Mouse (Mus musculus) limb, embryonic 14.5 days (tissue): Measurements from ENCODE around the gene Tmem178b. TPM values are rescaled to one million over a fixed set of nuclear protein-coding genes. Genes with fewer than 3 reads are reported as not detected.

Experiments used
- ATAC-seq: fragments of 200-750 bp; cut with Nextera tagmentation; 2 replicates; pipeline ENCODE4 v1.8.0; 2017; ENCODE audit warnings: low read depth, moderate number of reproducible peaks, moderate TSS enrichment; ENCODE audit not compliant: low FRiP score
- DNase-seq: peaks from one replicate; pipeline ENCODE4 v3.0.0-alpha.2; 2015; ENCODE audit warnings: low spot score
- H3K27ac ChIP-seq: fragments of 300-500 bp; sonication (generic); replicated peaks from 2 replicates; pipeline ENCODE4 v1.5.1; 2014; ENCODE audit warnings: low read depth, mild to moderate bottlenecking, low read length, moderate library complexity, mixed read lengths
- H3K27me3 ChIP-seq: fragments of 300-500 bp; sonication (generic); 2 replicates; pipeline ENCODE4 v1.6.1; 2014; ENCODE audit warnings: low read length, mixed read lengths; ENCODE audit not compliant: control insufficient read depth, insufficient read depth
- H3K36me3 ChIP-seq: fragments of 300-500 bp; sonication (generic); 2 replicates; pipeline ENCODE4 v1.6.1; 2014; ENCODE audit warnings: mild to moderate bottlenecking, low read length, moderate library complexity, mixed read lengths; ENCODE audit not compliant: control insufficient read depth, insufficient read depth
- H3K4me1 ChIP-seq: fragments of 300-500 bp; sonication (generic); 2 replicates; pipeline ENCODE4 v1.6.1; 2014; ENCODE audit warnings: antibody characterized with exemption, low read length, mixed read lengths; ENCODE audit not compliant: control insufficient read depth, insufficient read depth
- H3K4me2 ChIP-seq: fragments of 300-500 bp; sonication (generic); replicated peaks from 2 replicates; pipeline ENCODE4 v1.6.1; 2014; ENCODE audit warnings: low read depth, mild to moderate bottlenecking, low read length, moderate library complexity; ENCODE audit not compliant: severe bottlenecking
- H3K4me3 ChIP-seq: fragments of 300-500 bp; sonication (generic); replicated peaks from 2 replicates; pipeline ENCODE4 v1.5.1; 2014; ENCODE audit warnings: low read length
- H3K9ac ChIP-seq: fragments of 300-500 bp; sonication (generic); 2 replicates; pipeline ENCODE4 v1.6.1; 2014; ENCODE audit warnings: mild to moderate bottlenecking, low read depth, low read length, moderate library complexity; ENCODE audit not compliant: severe bottlenecking
- H3K9me3 ChIP-seq: fragments of 300-500 bp; sonication (generic); 2 replicates; pipeline ENCODE4 v1.6.1; 2016; ENCODE audit warnings: low read length; ENCODE audit not compliant: control insufficient read depth
- POLR2A ChIP-seq: fragments of 200-500 bp; IDR thresholded peaks from 2 replicates; pipeline ENCODE4 v1.8.0; 2012; ENCODE audit warnings: inconsistent platforms, mild to moderate bottlenecking, moderate library complexity, borderline replicate concordance; ENCODE audit not compliant: insufficient read depth, insufficient read length; ENCODE audit errors: extremely low read depth
- WGBS: fragments of 180-500 bp; shearing (Covaris S2); extraction: QIAGEN DNeasy Blood & Tissue Kit; methylation state at CpG from one replicate; pipeline ENCODE4 v1.1.7; 2014; 5-methylcytosine and 5-hydroxymethylcytosine counted together
- polyA plus RNA-seq, 2 experiments: library from polyadenylated mRNA; depleted of rRNA in 1 of 2; stranded (reverse) in 1 of 2; unstranded in 1 of 2; fragments of >200 nt; fragmentation: Nextera tagmentation in 1 of 2; extraction: Ambion mirVana in 1 of 2; gene quantifications; 2 replicates each; pipeline versions ENCODE4 v1.2.1 to v1.2.3; 2012 to 2014

Tmem178b gene
- polyA plus RNA-seq, 2 experiments = 1.2 to 2.3 TPM

- H3K4me3 ChIP-seq = no peak overlapping the region
- no peak for TF ChIP-seq POLR2A
- no peaks in the 10 kb centered on the region for H3K36me3 ChIP-seq
- no peak overlapping the region for H3K27ac ChIP-seq
- H3K4me2 ChIP-seq = no peak overlapping the region
- H3K9me3 ChIP-seq = no peaks in the 10 kb centered on the region
- ATAC-seq (no peak), DNase-seq (no peak)
- 81% methylated on average over 1 of the region's 1 CpGs for WGBS
- H3K4me1 ChIP-seq = no peaks in the 10 kb centered on the region
- H3K9ac ChIP-seq = no peak overlapping the region
- no peaks in the 10 kb centered on the region for H3K27me3 ChIP-seq
Observed at GRCm38 (mm10) chr6:40052593-40052992, 179.5 kb downstream of the Tmem178b start.

- no peaks in the 10 kb centered on the region for H3K27me3 ChIP-seq
- no peak overlapping the region for H3K4me2 ChIP-seq
- H3K4me1 ChIP-seq = no peaks in the 10 kb centered on the region
- no peak overlapping the region for H3K9ac ChIP-seq
- 53% methylated on average over 3 of the region's 3 CpGs for WGBS
- TF ChIP-seq POLR2A = no peak
- peak; percentile 17 for DNase-seq
- H3K9me3 ChIP-seq = no peaks in the 10 kb centered on the region
- ATAC-seq = no peak
- no peak overlapping the region for H3K4me3 ChIP-seq
- H3K27ac ChIP-seq = no peak overlapping the region
- no peaks in the 10 kb centered on the region for H3K36me3 ChIP-seq
Observed at GRCm38 (mm10) chr6:40059466-40059865, 186.4 kb downstream of the Tmem178b start.

- DNase-seq (no peak), ATAC-seq (no peak)
- 61% methylated on average over 5 of the region's 5 CpGs for WGBS
- no peak for TF ChIP-seq POLR2A
- Histone ChIP-seq H3K4me2 (no peak overlapping the region), H3K27me3 (no peaks in the 10 kb centered on the region), H3K36me3 (no peaks in the 10 kb centered on the region), H3K27ac (no peak overlapping the region), H3K4me1 (no peaks in the 10 kb centered on the region), H3K4me3 (no peak overlapping the region), H3K9me3 (no peaks in the 10 kb centered on the region), H3K9ac (no peak overlapping the region)
Observed at GRCm38 (mm10) chr6:40061327-40062189, 188.5 kb downstream of the Tmem178b start.

- Histone ChIP-seq H3K9ac (no peak overlapping the region), H3K9me3 (no peaks in the 10 kb centered on the region), H3K27ac (no peak overlapping the region), H3K4me2 (no peak overlapping the region), H3K36me3 (no peaks in the 10 kb centered on the region), H3K4me1 (no peaks in the 10 kb centered on the region), H3K27me3 (no peaks in the 10 kb centered on the region), H3K4me3 (no peak overlapping the region)
- DNase-seq (no peak), ATAC-seq (no peak)
- 75% methylated on average over 7 of the region's 7 CpGs for WGBS
- no peak for TF ChIP-seq POLR2A
Observed at GRCm38 (mm10) chr6:40062190-40062501, 189.1 kb downstream of the Tmem178b start.

GRCm38 (mm10) chr6:40063438-40063837, 190.4 kb downstream of the Tmem178b start:
- H3K27me3 ChIP-seq = no peaks in the 10 kb centered on the region
- H3K4me2 ChIP-seq = no peak overlapping the region
- WGBS = 79% methylated on average over 1 of the region's 1 CpGs
- no peak for ATAC-seq
- H3K36me3 ChIP-seq = no peaks in the 10 kb centered on the region
- H3K9ac ChIP-seq = no peak overlapping the region
- no peak for DNase-seq
- no peak for TF ChIP-seq POLR2A
- no peak overlapping the region for H3K27ac ChIP-seq
- no peak overlapping the region for H3K4me3 ChIP-seq
- H3K4me1 ChIP-seq = no peaks in the 10 kb centered on the region
- no peaks in the 10 kb centered on the region for H3K9me3 ChIP-seq
